Mouse (Mus musculus) liver, postnatal 0 days (tissue): ENCODE measurements around the gene Zrsr1. TPM values are rescaled to one million over a fixed set of nuclear protein-coding genes. Genes with fewer than 3 reads are reported as not detected.

Source experiments
- ATAC-seq: fragments of 200-750 bp; cut with Nextera tagmentation; 2 replicates; pipeline ENCODE4 v1.8.0; 2017; ENCODE audit warnings: mild to moderate bottlenecking, moderate library complexity
- DNase-seq: peaks from one replicate; pipeline ENCODE4 v3.0.0-alpha.2; 2016
- H3K27ac ChIP-seq: fragments of 300-500 bp; sonication (generic); 2 replicates; pipeline ENCODE4 v1.5.1; 2014; ENCODE audit warnings: antibody characterized with exemption, moderate library complexity, mild to moderate bottlenecking, low read depth
- H3K27me3 ChIP-seq: fragments of 300-500 bp; sonication (generic); 2 replicates; pipeline ENCODE4 v1.6.1; 2014; ENCODE audit warnings: low read length, control low read depth, mixed read lengths; ENCODE audit not compliant: insufficient read depth
- H3K36me3 ChIP-seq: fragments of 300-500 bp; sonication (generic); replicated peaks from 2 replicates; pipeline ENCODE4 v1.6.1; 2014; ENCODE audit warnings: mild to moderate bottlenecking, control low read depth, low read length, moderate library complexity, mixed read lengths; ENCODE audit not compliant: insufficient read depth
- H3K4me1 ChIP-seq: fragments of 300-500 bp; sonication (generic); 2 replicates; pipeline ENCODE4 v1.6.1; 2014; ENCODE audit warnings: antibody characterized with exemption, mild to moderate bottlenecking, control low read depth; ENCODE audit not compliant: insufficient read depth
- H3K4me2 ChIP-seq: fragments of 300-500 bp; sonication (generic); 2 replicates; pipeline ENCODE4 v1.6.1; 2014; ENCODE audit warnings: low read depth, mild to moderate bottlenecking, low read length, moderate library complexity, mixed read lengths
- H3K4me3 ChIP-seq: fragments of 300-500 bp; sonication (generic); 2 replicates; pipeline ENCODE4 v1.5.1; 2014; ENCODE audit warnings: low read depth, low read length
- H3K9ac ChIP-seq: fragments of 300-500 bp; sonication (generic); replicated peaks from 2 replicates; pipeline ENCODE4 v1.6.1; 2014; ENCODE audit warnings: mild to moderate bottlenecking, moderate library complexity
- H3K9me3 ChIP-seq: fragments of 300-500 bp; sonication (generic); 2 replicates; pipeline ENCODE4 v1.6.1; 2016; ENCODE audit warnings: mild to moderate bottlenecking, control low read depth, low read length, mixed read lengths
- CTCF ChIP-seq: sonication (generic); IDR thresholded peaks from 2 replicates; pipeline ENCODE4 v1.5.1; 2016; ENCODE audit warnings: antibody characterized with exemption, low read depth
- EP300 ChIP-seq: IDR thresholded peaks from 2 replicates; pipeline ENCODE4 v1.6.1; 2016; ENCODE audit warnings: antibody characterized with exemption, low read depth, mild to moderate bottlenecking
- WGBS: fragments of 180-500 bp; shearing (Covaris S2); extraction: QIAGEN DNeasy Blood & Tissue Kit; methylation state at CpG from one replicate; pipeline ENCODE4 v1.1.7; 2014; ENCODE audit not compliant: insufficient replicate concordance; 5-methylcytosine and 5-hydroxymethylcytosine counted together
- polyA plus RNA-seq: library from polyadenylated mRNA; unstranded; fragments of >200 nt; fragmentation: Nextera tagmentation; extraction: Ambion mirVana; gene quantifications from 2 replicates; pipeline ENCODE4 v1.2.1, GENCODE M21; 2015

Gene Zrsr1
- polyA plus RNA-seq, 1 experiment from 2014 or later = 1.5 TPM

DNA sequence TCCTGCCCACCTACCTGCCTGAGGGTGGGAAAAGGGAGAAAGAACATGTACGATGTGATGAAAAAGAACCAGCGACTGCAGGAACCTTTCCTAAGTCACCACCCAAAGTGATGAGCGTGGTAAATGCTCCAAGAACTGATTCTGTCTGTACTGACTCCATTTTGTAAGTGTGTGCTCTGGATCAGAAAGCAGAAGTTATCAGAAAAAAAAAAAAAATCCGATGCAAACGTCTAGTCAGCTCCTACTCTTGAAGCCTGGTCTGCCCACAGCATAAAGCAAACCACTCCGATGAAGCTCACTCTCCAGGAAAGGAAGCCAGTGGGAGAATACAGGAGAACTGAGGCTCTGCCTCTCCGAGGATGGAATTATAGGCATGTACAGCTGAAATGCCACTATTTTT is 19.1 kb upstream of the Zrsr1 start:
- no peak for TF ChIP-seq EP300
- TF ChIP-seq CTCF = no peak
- no peak overlapping the region for H3K27ac ChIP-seq
- H3K4me1 ChIP-seq = 0 out of 2 replicates have a peak, but pooled peaks cover 4% of the 10 kb centered on the region
- DNase-seq = no peak
- 0 out of 2 replicates have a peak, but pooled peaks cover 2% of the 10 kb centered on the region for H3K36me3 ChIP-seq
- H3K9me3 ChIP-seq = no peaks in the 10 kb centered on the region
- H3K27me3 ChIP-seq = no peaks in the 10 kb centered on the region
- H3K4me3 ChIP-seq = no peak overlapping the region
- no peak for ATAC-seq
- no peak overlapping the region for H3K9ac ChIP-seq
- H3K4me2 ChIP-seq = no peak overlapping the region
- WGBS = 64% methylated on average over 7 of the region's 7 CpGs

DNA sequence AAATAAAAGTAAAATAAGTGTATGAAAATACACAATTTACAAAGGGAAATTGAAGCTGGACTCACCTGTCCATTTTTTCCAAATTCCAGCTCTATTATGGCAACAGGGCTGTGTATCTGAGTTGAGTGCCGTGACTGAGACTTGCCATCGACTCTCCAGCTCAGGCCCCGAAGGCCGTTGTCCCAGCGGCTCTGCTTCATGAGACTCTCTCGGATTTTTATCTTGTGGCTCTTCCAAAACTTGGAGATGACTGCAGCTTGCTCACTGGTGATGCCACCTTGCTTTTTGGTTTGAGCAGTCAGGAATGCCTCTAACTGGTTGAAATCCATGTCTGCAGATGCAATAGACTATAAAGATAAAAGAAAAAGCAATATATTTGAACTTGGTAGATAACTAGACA is 15.5 kb upstream of the Zrsr1 start:
- Histone ChIP-seq H3K36me3 (0 out of 2 replicates have a peak, but pooled peaks cover 2% of the 10 kb centered on the region), H3K27me3 (no peaks in the 10 kb centered on the region), H3K9ac (no peak overlapping the region), H3K27ac (no peak overlapping the region), H3K4me1 (no peaks in the 10 kb centered on the region), H3K4me3 (no peak overlapping the region), H3K9me3 (no peaks in the 10 kb centered on the region), H3K4me2 (no peak overlapping the region)
- DNase-seq (no peak), ATAC-seq (no peak)
- 91% methylated on average over 6 of the region's 6 CpGs for WGBS
- TF ChIP-seq CTCF (no peak), EP300 (no peak)

DNA sequence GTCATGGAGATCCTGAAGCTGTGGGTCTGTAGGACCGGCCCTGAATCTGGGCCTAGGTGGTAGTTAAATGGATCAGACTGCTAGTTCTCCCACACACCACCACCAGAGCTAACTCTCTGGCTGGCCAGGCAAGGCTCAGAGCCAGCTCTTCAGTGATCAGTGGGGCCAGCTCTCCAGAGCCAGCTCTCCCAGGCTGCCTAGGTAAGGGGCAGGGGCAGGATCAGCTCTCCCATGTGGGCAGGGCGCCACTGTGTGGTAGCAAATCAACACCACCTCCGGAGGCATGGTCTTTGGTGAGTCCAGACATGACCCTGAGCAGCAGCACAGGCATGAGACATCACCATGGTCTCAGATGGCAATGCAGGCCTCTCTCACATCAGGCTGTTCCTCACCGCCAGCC is 15.0 kb upstream of the Zrsr1 start:
- H3K4me2 ChIP-seq = no peak overlapping the region
- H3K27ac ChIP-seq = no peak overlapping the region
- no peaks in the 10 kb centered on the region for H3K9me3 ChIP-seq
- WGBS = 69% methylated on average over 4 of the region's 4 CpGs
- H3K27me3 ChIP-seq = no peaks in the 10 kb centered on the region
- peak; percentile 75 for DNase-seq
- ATAC-seq = peak; percentile 80
- TF ChIP-seq CTCF (peak; percentile 89), EP300 (no peak)
- H3K4me1 ChIP-seq = no peaks in the 10 kb centered on the region
- H3K4me3 ChIP-seq = no peak overlapping the region
- no peak overlapping the region for H3K9ac ChIP-seq
- 0 out of 2 replicates have a peak, but pooled peaks cover 2% of the 10 kb centered on the region for H3K36me3 ChIP-seq

DNA sequence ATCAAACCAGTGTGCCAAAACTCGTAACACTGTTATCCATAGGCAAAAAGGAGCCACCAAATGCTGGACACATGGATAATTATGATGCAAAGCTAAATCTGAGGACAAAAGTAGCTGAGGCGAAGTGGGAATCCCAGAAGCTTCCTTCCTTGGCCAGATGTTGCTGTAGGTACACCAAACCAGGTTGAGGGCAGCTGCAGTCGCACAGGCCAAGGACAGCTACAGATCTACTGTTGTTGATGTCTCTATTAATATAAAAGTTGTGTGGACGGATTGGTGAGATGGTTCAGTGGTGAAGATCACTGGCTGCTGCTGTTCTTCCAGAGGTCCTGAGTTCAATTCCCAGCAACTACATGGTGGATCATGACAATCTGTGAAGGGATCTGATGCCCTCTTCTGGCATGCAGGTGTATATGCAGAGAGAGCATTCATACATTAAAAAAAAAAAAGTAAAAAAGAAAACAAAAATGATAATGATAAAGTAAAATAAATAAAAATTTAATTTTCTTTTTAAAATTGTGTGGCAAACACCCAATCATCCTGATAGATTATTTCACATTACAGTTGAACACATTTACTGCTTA is 13.9 kb upstream of the Zrsr1 start:
- Histone ChIP-seq H3K27me3 (no peaks in the 10 kb centered on the region), H3K4me2 (no peak overlapping the region), H3K27ac (no peak overlapping the region), H3K9ac (no peak overlapping the region), H3K4me3 (no peak overlapping the region), H3K36me3 (0 out of 2 replicates have a peak, but pooled peaks cover 2% of the 10 kb centered on the region), H3K9me3 (no peaks in the 10 kb centered on the region), H3K4me1 (no peaks in the 10 kb centered on the region)
- WGBS = 84% methylated on average over 4 of the region's 4 CpGs
- TF ChIP-seq EP300 (no peak), CTCF (peak; percentile 69)
- DNase-seq (no peak), ATAC-seq (no peak)

DNA sequence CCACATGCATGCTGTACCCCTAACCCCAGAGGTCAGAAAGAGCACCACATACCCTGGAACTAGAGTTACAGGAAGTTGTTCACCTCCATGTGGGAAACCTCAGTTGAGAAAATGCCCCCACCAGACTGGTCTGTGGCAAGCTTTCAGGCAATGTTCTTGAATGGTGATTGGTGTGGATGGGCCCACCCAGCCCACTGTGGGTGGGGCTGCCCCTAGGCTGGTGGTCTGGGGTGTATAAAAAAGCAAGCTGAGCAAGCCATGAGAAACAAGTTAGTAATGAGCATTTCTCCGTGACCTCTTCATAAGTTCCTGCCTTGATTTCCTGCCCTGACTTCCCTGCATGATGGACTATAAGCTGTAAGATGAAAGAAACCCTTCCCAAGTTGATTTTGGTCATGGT is 9.7 kb upstream of the Zrsr1 start:
- Histone ChIP-seq H3K36me3 (peaks cover 2% of the 10 kb centered on the region; the same call in 1 of the 2 replicates), H3K4me1 (no peaks in the 10 kb centered on the region), H3K27me3 (no peaks in the 10 kb centered on the region), H3K9me3 (peaks cover 5% of the 10 kb centered on the region; the same call in 1 of the 2 replicates), H3K27ac (no peak overlapping the region), H3K4me2 (no peak overlapping the region), H3K4me3 (no peak overlapping the region), H3K9ac (no peak overlapping the region)
- 88% methylated on average over 1 of the region's 1 CpGs for WGBS
- TF ChIP-seq CTCF (no peak), EP300 (no peak)
- ATAC-seq (no peak), DNase-seq (no peak)

DNA sequence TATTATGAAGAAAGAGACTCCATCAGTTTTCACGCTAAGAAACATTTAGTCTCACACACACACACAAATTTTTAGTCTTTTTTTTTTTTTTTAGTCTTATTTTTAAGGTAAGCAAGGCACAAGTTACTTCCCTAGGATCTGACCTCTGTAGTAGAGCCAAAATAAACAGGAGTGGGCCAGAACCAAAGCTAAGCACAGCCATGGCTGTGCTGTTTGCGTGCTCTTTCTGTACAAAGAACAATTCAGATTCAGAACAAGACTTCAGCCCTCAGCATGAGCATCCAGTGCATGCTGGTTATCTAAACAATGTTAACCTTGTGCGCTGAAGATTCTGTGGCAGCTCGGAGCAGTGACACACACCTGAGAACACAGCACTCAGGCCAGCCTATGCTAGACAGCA is 7.4 kb upstream of the Zrsr1 start:
- no peak for TF ChIP-seq CTCF
- TF ChIP-seq EP300 = no peak
- H3K27me3 ChIP-seq = no peaks in the 10 kb centered on the region
- WGBS = 72% methylated on average over 4 of the region's 4 CpGs
- H3K36me3 ChIP-seq = peaks cover 2% of the 10 kb centered on the region; the same call in 1 of the 2 replicates
- ATAC-seq (no peak), DNase-seq (no peak)
- H3K4me2 ChIP-seq = no peak overlapping the region
- peaks cover 8% of the 10 kb centered on the region; the same call in 1 of the 2 replicates for H3K9me3 ChIP-seq
- H3K4me1 ChIP-seq = no peaks in the 10 kb centered on the region
- no peak overlapping the region for H3K9ac ChIP-seq
- H3K4me3 ChIP-seq = no peak overlapping the region
- 0 out of 2 replicates have a peak overlapping the region, but pooled peaks have one; percentile 29 for H3K27ac ChIP-seq
